Mouse (Mus musculus) Patski (cell line): ENCODE data around the gene Sec24b. TPM values are rescaled to one million over a fixed set of nuclear protein-coding genes. Genes with fewer than 3 reads are reported as not detected.

Experiments
- ATAC-seq: fragments of 100-300 bp; one replicate; pipeline ENCODE4 v1.8.0; 2021
- CTCF ChIA-PET: fragments of 350-600 bp; sonication (Branson Sonifier 250); formaldehyde crosslinking; loops from one replicate; lab custom pipeline; 2022; ENCODE audit warnings: inconsistent platforms; lab: Charles Lee
- POLR2A ChIA-PET: fragments of 350-600 bp; sonication (Branson Sonifier 250); formaldehyde crosslinking; loops from one replicate; lab custom pipeline; 2022; ENCODE audit warnings: antibody characterized with exemption, inconsistent platforms; lab: Charles Lee
- DNase-seq: peaks from one replicate; pipeline ENCODE4 v3.0.0-alpha.2; 2011; ENCODE audit warnings: low read depth, low spot score
- H3K27me3 ChIP-seq: fragments of 371-371 bp; one replicate; pipeline ENCODE4 v1.5.1; 2021
- CTCF ChIP-seq: fragments of 100-300 bp; IDR thresholded peaks from one replicate; pipeline ENCODE4 v1.5.1; 2021
- in situ Hi-C: fragments of 300-500 bp; cut with MboI; formaldehyde crosslinking; loops from 3 replicates; pipeline ENCODE4 v1.11.1; 2018; ENCODE audit warnings: low pct_unique_long_range_greater_than_20kb, mixed read lengths
- polyA plus RNA-seq: library from polyadenylated mRNA; unstranded; gene quantifications from one replicate; pipeline ENCODE4 v1.2.3, GENCODE M21; 2021

Sec24b gene
- polyA plus RNA-seq, 1 experiment from 2014 or later, result 126 TPM

DNA sequence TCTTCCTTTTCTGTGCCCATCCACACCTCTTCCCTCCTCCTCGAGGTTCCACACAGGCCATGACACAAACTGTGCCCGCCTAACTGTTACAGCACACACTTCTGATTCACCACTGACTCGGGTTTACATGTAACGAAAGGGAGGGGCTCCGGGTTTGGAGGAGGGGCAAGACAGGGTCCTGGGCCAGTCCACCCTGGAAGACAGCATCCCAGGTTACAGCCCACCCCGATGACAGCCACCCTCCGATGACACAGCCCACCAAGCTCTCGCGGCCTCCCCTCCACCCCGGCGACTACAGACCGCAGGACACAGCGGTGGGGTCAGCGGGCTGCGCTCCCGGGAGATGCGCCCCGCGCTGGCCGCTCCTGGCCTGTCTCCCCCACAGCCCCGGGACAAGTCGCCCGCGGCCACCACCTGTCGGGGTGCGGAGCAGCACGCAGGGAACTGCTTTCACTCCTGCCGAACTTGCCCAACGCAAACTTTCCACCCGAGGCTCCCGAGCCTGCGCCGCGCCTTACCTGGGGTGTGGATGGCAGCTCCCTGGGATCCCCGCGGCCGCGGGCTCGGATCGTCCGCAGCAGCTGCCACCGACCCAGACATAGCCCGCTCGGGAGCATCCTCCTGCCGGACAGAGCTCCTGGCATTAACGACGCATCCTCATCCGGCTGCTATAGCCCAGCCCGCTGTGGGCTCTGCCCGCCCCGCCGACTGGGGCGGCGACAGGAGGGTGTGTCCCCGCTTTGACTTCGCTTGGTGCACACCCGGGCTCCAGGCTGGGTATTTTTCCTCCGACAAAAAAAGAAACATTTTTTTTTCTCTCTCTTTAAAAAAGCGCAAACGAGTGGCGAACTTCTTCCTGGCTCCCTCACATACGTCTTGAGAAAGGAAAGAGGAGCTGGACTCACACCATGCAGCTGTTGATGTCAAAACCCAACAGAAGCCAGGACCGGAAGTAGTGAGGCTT, 91.6 kb downstream of the Sec24b start, which contains the start of gene Mcub:
Gene Mcub (minus strand): TSS at position 775 of the 964 bp plus-strand sequence.
- in situ Hi-C loops, result no loop called here
- DNase-seq (peak; percentile 20), ATAC-seq (peak; percentile 91)
- H3K27me3 ChIP-seq, result no peaks in the 10 kb centered on the region
- no peak for TF ChIP-seq CTCF
- ChIA-PET CTCF (interaction anchor here (0.9 to 2.5 kb wide), 5 partner anchors 12 to 110 kb away, joined by 3 to 8 read pairs (median 3); no protein-coding TSS in a partner anchor), POLR2A (interaction anchor here (0.7 to 1.2 kb wide), 4 partner anchors 8 to 31 kb away, joined by 3 to 4 read pairs (median 4); no protein-coding TSS in a partner anchor)

DNA sequence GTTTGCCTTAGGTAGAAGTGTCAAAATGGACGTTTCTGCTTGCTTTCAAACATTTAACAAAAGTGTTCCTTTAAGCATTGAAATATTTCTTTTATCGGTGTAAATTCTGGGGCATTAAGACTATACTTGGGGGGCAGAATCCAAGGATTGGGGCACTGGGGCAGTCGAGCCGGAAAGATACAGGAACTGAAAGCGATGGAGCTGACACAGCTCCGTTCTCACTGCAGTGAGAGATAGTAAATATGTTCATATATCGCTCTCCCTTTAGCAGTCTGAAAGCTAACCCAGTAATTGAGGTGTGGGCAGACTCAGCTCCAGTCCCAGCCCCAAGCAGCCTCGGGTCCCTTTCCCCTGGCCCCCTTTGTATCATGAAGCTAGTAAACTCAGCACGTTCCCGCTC, 92.3 kb downstream of the Sec24b start:
- in situ Hi-C loops, result no loop called here
- TF ChIP-seq CTCF, result no peak
- no peaks in the 10 kb centered on the region for H3K27me3 ChIP-seq
- ChIA-PET CTCF (interaction anchor here (1.2 to 1.8 kb wide), 5 partner anchors 10 to 36 kb away, joined by 3 to 9 read pairs (median 3); no protein-coding TSS in a partner anchor), POLR2A (interaction anchor here (0.7 to 1.2 kb wide), 3 partner anchors 13 to 26 kb away, joined by 3 to 4 read pairs (median 3); no protein-coding TSS in a partner anchor)
- ATAC-seq (peak; percentile 4), DNase-seq (no peak)

GRCm38 (mm10) chr3:129967874-129968273, 93.5 kb downstream of the Sec24b start:
- no peak for DNase-seq
- TF ChIP-seq CTCF, result no peak
- CTCF ChIA-PET, result interaction anchor here (1.5 to 1.8 kb wide), 2 partner anchors 12 to 29 kb away, joined by 4 to 9 read pairs; no protein-coding TSS in a partner anchor
- no peaks in the 10 kb centered on the region for H3K27me3 ChIP-seq
- ATAC-seq, result no peak
- POLR2A ChIA-PET, result interaction anchor here (1.2 kb wide), 1 partner anchor 25 kb away, joined by 3 read pairs; no protein-coding TSS in a partner anchor
- in situ Hi-C loops, result no loop called here

DNA sequence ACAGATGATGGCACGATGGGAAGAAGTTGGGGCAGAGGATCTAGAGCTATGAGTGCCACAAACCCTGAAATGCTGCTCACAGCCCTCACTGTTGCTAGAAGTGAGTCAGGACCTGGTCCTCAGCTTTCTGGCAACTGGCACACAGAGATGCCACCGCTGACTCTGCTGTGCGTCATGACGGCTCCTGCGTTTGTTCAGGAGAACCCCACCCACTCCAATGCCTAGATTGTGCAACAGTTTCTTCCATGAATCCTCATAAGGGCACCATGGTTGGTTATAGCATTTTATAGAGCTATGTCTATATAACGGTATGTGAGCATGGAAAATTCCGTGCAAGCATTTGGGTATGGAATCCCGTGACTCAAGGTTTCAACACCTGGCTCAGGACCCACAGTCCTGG, 96.7 kb downstream of the Sec24b start:
- H3K27me3 ChIP-seq, result no peaks in the 10 kb centered on the region
- in situ Hi-C loops, result no loop called here
- ChIA-PET POLR2A (no interaction called here), CTCF (interaction anchor here (0.6 kb wide), 1 partner anchor 23 kb away, joined by 3 read pairs; no protein-coding TSS in a partner anchor)
- DNase-seq, result no peak
- no peak for TF ChIP-seq CTCF
- ATAC-seq, result no peak

DNA sequence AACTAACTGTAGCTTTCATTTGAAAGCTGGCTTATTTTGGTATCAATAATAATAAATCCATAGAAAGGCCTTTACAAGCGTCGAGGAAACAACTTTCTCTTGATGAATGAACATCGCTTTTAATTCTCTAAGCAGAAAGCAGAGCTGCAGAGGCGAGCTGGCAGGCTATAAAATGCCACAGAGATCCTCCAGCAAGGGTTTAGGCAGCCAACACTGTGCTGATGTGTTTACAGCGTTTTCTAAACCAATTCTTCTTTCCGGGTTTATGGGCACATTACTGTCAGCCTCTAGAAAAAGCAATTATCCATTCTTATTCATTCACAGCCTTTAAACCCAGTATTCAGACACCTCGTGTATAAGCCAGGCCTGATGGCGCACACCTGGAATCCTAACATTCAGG, 98.8 kb downstream of the Sec24b start:
- ChIA-PET POLR2A (no interaction called here), CTCF (interaction anchor here (1.0 kb wide), 1 partner anchor 23 kb away, joined by 3 read pairs; no protein-coding TSS in a partner anchor)
- ATAC-seq (no peak), DNase-seq (no peak)
- no peak for TF ChIP-seq CTCF
- H3K27me3 ChIP-seq, result no peaks in the 10 kb centered on the region
- in situ Hi-C loops, result no loop called here

DNA sequence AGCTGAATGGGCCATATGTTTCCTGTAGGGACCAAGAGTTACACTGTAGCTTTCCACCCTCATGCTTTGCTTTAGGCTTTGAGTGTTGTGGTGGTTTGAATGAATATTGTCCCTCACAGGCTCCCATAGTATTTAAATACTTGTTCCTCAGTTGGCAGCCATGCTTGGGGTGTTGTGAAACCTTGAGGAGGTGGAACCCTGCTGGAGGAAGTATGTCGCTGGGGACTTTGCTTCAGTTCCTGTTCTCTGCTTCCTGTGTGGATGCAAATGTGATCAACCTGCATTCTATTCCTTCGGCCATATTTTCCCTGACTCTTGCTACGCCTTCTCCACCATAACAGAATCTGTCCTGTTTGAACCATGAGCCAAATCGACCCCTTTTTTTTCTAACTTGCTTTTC, 108.1 kb downstream of the Sec24b start:
- ATAC-seq (no peak), DNase-seq (no peak)
- no peaks in the 10 kb centered on the region for H3K27me3 ChIP-seq
- TF ChIP-seq CTCF, result no peak
- ChIA-PET POLR2A (no interaction called here), CTCF (no interaction called here)
- in situ Hi-C loops, result no loop called here

DNA sequence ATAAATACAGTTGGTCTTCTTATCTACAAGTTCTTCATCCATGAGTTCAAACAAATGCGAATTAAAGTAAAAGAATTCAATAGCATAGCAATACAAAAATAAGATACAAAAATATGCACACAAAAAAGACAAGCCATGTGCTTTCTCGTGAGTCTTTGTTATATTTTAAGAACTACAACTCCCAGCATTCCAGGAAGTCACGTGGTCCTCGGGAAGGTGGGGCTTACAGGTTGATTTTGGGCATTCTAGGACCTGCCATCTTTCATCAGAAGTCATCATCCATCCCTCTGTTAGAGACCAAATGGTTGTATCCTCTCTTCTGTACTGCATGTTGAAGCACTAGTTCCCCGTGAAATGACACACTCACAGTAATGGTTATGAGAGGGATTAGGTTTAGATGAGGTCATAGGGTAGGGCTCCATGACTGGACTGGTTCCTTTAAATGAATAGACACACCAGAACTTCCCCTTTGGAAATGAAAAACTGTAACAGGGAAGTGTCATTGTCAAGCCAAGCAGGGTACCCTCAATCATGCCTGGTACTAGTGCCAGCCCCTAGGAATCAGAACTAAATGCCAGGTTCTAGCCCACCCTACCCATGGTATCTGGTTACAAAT, 112.1 kb downstream of the Sec24b start:
- CTCF ChIA-PET, result no interaction called here
- H3K27me3 ChIP-seq, result no peaks in the 10 kb centered on the region
- ATAC-seq (no peak), DNase-seq (no peak)
- POLR2A ChIA-PET, result no interaction called here
- in situ Hi-C loops, result no loop called here
- TF ChIP-seq CTCF, result no peak

DNA sequence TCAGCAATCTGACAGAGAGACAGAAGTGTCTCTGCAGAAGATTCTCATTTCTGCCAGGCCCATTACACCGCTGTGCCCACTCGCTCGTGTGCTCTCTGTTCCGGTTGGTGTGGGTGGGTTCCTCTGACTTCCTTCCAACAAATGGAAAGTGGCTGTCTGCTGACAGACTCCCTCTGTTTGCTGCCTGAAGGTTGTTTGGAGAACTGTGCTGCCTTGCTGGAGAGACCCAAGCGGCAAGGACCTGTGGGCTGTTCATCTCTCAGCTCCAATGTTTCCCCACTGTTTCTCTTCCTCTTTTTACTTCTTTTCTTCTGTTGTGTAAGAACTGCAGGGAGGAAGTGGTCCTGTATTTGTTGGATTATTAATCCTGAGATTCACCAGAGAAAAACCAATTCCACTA, 113.0 kb downstream of the Sec24b start:
- CTCF ChIA-PET, result no interaction called here
- no peak for ATAC-seq
- in situ Hi-C loops, result no loop called here
- DNase-seq, result no peak
- H3K27me3 ChIP-seq, result no peaks in the 10 kb centered on the region
- POLR2A ChIA-PET, result interaction anchor here (0.5 kb wide), 1 partner anchor 603 kb away, joined by 6 read pairs; no protein-coding TSS in a partner anchor
- no peak for TF ChIP-seq CTCF

DNA sequence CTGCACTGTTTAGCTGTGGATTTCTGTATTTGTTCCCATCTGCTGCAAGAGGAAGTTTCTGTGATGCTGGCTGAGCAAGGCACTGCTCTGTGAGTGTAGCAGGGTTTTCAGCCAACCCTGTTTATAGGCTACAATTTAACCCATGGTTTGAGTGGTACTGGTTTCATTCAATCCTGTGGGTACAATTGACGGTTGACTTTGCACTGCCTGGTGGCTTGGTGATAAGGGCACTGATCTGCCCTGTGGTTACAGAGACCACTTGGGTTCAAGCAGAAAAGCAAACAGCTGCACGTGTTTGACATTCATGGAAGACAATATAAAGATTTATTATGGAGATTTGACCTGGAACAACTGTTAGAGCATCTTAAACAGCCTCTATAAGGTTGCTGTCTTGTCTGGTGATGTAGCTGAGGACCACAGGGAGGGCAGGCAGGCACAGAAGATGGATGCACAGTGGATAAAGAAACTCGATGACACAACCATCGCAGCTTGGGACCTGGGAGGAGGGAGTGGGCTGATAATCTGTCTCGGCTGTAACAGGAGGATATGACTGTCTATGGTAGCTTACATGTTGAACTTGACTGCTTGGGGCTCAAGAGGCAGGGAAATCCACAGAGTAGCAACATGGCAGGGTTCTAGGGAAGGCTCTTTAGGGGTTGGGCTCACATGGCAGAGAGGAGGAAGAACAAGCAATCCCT, 115.0 kb downstream of the Sec24b start:
- in situ Hi-C loops, result no loop called here
- no peak for DNase-seq
- no peak for TF ChIP-seq CTCF
- ATAC-seq, result no peak
- ChIA-PET POLR2A (no interaction called here), CTCF (interaction anchor here (0.6 kb wide), 1 partner anchor 20 kb away, joined by 3 read pairs; no protein-coding TSS in a partner anchor)
- H3K27me3 ChIP-seq, result no peaks in the 10 kb centered on the region

DNA sequence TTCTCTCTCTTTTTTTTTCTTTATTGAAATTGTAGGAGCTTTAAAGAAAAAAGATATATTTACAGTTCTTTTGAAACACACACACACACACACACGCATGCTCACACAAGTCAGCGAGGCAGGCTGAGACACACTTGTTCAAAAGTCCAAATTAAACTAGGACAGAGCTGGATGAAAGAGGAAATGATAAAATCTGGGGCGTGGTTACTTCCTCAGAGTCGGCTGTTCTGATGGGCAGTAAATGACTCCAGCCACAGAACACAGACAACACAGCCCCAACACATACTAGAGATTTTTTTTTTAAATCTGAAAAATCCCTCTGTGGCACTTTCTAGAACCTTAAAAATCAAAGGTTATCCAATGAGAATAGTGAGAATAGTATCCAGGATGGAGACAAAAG, 117.5 kb downstream of the Sec24b start:
- ChIA-PET CTCF (interaction anchor here (0.6 kb wide), 1 partner anchor 14 kb away, joined by 3 read pairs; no protein-coding TSS in a partner anchor), POLR2A (no interaction called here)
- in situ Hi-C loops, result no loop called here
- ATAC-seq (no peak), DNase-seq (no peak)
- TF ChIP-seq CTCF, result no peak
- H3K27me3 ChIP-seq, result no peaks in the 10 kb centered on the region
